Mouse (Mus musculus) R1 (cell line): ENCODE results near the gene Fbxw8.
A peak's percentile ranks its signal among the peaks of the same experiment; 100 is the strongest.

ENCODE experiments used
- DNase-seq: peaks from one replicate; pipeline ENCODE4 v3.0.0-alpha.2; 2018; ENCODE audit warnings: low read depth, low spot score

The Fbxw8 gene

DNA sequence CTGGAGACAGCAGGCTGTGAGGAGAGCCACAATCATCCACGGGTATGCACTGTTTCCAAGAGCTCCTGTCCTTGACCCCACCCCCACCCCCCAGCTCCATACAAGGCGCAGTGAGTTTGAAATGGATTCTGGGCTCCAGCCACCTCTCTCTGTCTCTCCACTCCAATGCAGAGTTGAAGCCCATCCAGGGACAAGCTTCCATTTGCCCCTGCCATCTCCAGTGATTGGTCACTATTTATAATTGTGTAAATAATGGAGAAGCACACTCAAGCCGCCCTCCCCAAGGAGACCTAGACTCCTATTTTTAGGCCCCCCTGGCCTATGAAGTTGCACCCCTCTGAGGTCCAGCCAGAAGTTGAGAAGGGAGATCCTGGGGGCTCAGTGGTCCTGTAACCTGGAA, 132.2 kb downstream of the Fbxw8 start:
- no peak for DNase-seq

DNA sequence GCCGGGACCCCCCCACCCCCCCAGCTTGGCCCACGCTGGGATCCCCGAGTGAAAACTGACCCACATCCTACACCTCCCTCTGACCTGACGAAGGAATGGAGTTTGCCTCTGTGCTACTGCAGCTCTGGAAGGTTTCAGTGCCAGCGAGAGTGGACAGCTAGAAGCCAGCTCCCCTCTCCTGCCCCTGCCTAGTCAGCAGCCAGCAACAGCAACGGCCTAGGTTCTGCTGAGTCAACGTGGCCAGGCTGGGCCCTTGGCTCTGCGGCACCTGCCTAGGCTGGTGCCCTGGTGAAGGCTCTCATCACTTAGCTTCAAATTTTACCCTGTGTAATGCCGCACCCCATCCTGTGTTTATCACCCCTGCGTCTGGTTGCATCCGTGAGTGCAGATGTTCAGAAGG, 135.4 kb downstream of the Fbxw8 start:
- no peak for DNase-seq

DNA sequence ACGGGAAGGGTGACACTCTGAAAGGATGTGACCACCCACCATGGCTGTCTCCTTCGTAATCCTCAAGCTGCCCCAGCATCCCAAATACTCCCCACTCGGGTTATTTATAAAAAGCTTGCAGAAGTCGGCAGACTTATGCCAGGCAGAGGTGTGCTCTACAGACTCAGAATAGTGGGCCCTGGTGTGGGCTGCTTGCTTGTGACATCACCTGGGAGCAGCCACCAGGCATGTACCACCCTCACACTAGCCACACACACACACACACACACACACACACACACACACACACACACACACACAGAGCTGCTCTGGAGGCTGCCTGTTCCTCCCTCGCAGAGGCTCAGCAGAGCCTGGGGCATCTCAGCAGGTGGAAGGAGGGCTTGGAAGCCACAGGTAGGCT, 137.7 kb downstream of the Fbxw8 start:
- no peak for DNase-seq

DNA sequence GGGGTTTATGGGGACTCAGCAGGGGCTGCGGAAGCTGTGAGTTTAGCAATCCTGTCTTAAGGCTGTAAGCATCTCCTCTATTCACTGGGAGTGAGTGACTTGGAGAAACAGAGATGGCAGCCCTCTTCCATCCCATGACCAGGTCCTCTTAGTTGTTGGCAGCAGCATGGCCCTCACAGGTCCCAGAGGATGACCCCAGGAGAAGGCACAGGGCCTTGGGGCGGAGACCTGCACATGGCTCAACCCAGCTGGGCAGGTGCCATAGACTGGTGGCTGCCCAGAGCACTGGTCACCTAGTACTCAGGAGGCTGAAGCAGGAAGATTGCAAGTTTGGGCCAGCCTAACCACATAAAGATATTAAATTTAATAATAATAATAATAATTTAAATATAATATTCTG, 139.6 kb downstream of the Fbxw8 start:
- no peak for DNase-seq

DNA sequence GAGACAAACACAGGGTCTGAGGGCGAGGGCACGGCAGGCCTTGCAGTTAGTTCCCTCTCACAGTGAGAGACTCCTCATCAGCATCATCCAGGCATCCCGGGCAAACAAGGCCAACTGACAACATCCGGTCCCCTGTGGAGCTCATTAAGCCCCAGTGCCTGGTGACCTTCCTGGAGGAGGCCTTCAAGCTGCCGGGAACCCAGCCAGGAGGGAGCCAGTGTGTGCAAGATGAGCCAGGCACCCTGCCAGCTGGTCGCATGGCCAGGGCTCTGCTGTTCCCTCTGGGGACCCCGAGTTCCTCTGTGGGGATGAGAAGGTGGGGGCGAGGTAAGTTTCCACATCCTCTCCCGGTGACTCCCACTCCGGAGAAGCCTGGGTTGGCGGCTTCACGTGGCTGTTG, 140.2 kb downstream of the Fbxw8 start:
- DNase-seq: peak; percentile 71
